Mouse (Mus musculus) olfactory bulb, adult 2 months (tissue): ENCODE measurements around the gene 1700007K13Rik. TPM values are rescaled to one million over a fixed set of nuclear protein-coding genes. Genes with fewer than 3 reads are reported as not detected.

Experiments
- H3K27ac ChIP-seq: fragments of 200-500 bp; 2 replicates; pipeline ENCODE4 v1.5.1; 2012; ENCODE audit warnings: low read depth, low read length; ENCODE audit not compliant: insufficient read depth
- H3K4me1 ChIP-seq: fragments of 200-500 bp; 2 replicates; pipeline ENCODE4 v1.6.1; 2012; ENCODE audit warnings: low read length; ENCODE audit not compliant: control insufficient read depth, insufficient read depth
- H3K4me3 ChIP-seq: fragments of 200-500 bp; 2 replicates; pipeline ENCODE4 v1.5.1; 2012; ENCODE audit warnings: mild to moderate bottlenecking, low read depth, low read length, moderate library complexity; ENCODE audit not compliant: insufficient read depth
- CTCF ChIP-seq: fragments of 200-500 bp; IDR thresholded peaks from 2 replicates; pipeline ENCODE4 v1.5.1; 2012; ENCODE audit warnings: low read depth, mild to moderate bottlenecking, low read length, moderate library complexity; ENCODE audit not compliant: insufficient read depth
- POLR2A ChIP-seq: fragments of 200-500 bp; IDR thresholded peaks from 2 replicates; pipeline ENCODE4 v1.6.1; 2012; ENCODE audit warnings: mild to moderate bottlenecking, low read depth, low read length, moderate library complexity; ENCODE audit not compliant: insufficient read depth
- WGBS: fragments of 180-500 bp; shearing (Covaris S2); methylation state at CpG from one replicate; pipeline ENCODE4 v1.1.7; 2018; 5-methylcytosine and 5-hydroxymethylcytosine counted together
- polyA plus RNA-seq: library from polyadenylated mRNA; stranded (reverse); fragments of >200 nt; gene quantifications from 2 replicates; pipeline ENCODE4 v1.2.4, GENCODE M21; 2012; ENCODE audit warnings: low replicate concordance; ENCODE audit not compliant: missing spikeins, insufficient read depth, insufficient read length

1700007K13Rik gene
- polyA plus RNA-seq, 1 experiment = not detected

DNA sequence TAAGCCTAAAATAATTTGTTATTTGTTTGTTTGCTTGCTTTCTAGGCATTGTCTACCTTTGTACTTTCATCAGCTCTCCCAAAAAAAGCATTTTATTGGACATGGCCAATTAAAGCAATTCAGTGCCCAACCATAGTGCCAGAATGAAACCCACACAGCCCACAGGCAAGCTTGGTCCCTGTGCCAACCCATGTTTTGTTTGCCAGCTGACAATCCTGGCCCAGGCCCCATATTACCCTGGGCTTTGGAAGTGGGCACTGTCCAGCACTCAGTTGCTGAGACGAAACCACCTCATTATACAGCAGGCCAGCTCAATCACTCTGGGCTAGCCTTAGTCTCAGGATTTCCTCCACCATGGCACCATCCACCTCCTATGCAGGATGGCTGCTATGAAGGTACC is 9.5 kb downstream of the 1700007K13Rik start:
- TF ChIP-seq POLR2A (no peak), CTCF (no peak)
- Histone ChIP-seq H3K4me3 (no peak overlapping the region), H3K27ac (no peak overlapping the region), H3K4me1 (no peaks in the 10 kb centered on the region)
- 50% methylated on average over 1 of the region's 1 CpGs for WGBS

DNA sequence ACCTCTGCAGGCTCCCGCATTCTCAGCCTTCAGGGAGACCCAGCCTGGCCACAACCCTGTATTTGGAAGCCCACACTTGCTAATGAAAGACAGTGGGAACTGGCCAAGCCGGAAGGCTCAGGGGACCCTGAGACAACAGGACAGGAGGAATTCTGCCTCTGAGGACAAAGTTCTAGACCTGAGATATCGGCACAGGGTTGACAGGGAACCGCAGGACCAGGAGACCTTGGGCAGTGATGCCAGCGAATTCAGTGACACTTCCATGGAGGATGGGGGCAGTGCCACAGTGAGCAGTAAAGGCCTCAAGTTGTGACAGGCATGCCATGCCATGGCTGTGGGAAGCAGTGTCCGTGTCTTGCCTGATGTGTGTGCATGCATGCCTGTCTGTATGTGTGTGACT is 12.6 kb downstream of the 1700007K13Rik start:
- Histone ChIP-seq H3K4me3 (no peak overlapping the region), H3K4me1 (no peaks in the 10 kb centered on the region), H3K27ac (no peak overlapping the region)
- TF ChIP-seq CTCF (no peak), POLR2A (no peak)
- 92% methylated on average over 6 of the region's 6 CpGs for WGBS

DNA sequence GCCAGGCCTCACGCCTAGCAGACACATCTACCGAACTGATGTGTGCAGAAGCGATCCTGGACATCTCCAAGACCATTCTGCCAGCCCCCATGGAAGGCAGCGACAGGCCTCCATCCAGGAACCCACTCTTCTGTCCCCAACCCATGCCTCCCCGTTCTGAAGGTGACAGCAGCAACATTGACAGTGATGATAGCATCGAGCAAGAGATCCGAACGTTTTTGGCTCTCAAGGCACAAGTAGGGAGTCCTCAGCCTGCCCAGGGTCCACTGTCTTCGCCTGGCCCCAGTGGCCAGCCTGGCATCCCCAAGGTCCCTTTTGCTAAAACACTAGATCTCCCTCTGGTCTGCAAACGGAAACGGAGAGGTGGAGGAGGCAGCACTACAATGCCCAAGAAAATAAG is 14.5 kb downstream of the 1700007K13Rik start:
- WGBS = 93% methylated on average over 11 of the region's 11 CpGs
- Histone ChIP-seq H3K4me3 (no peak overlapping the region), H3K4me1 (peaks cover 5% of the 10 kb centered on the region; the same call in 1 of the 2 replicates), H3K27ac (no peak overlapping the region)
- TF ChIP-seq POLR2A (no peak), CTCF (no peak)

DNA sequence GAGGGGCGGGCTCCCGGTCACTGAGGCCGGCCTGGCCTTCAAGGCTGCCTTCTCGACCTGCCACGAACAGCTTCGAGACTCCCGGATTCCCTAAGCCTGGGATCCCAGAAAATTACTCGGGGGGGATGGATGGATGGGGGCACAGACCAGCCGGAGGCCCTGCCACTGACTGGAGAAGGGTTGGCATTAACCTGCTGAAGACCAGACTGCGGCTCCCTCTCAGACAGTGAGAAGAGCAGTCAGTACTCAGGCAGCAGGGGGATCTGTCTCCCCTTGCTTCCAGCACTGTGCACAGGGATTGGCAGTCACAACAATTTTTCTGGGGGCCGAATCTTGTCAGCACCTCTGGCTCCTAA is 18.8 kb downstream of the 1700007K13Rik start:
- H3K27ac ChIP-seq = no peak overlapping the region
- TF ChIP-seq POLR2A (no peak), CTCF (no peak)
- WGBS = 2% methylated on average over 11 of the region's 11 CpGs
- H3K4me3 ChIP-seq = peak overlapping the region; percentile 84
- H3K4me1 ChIP-seq = peaks cover 11% of the 10 kb centered on the region

DNA sequence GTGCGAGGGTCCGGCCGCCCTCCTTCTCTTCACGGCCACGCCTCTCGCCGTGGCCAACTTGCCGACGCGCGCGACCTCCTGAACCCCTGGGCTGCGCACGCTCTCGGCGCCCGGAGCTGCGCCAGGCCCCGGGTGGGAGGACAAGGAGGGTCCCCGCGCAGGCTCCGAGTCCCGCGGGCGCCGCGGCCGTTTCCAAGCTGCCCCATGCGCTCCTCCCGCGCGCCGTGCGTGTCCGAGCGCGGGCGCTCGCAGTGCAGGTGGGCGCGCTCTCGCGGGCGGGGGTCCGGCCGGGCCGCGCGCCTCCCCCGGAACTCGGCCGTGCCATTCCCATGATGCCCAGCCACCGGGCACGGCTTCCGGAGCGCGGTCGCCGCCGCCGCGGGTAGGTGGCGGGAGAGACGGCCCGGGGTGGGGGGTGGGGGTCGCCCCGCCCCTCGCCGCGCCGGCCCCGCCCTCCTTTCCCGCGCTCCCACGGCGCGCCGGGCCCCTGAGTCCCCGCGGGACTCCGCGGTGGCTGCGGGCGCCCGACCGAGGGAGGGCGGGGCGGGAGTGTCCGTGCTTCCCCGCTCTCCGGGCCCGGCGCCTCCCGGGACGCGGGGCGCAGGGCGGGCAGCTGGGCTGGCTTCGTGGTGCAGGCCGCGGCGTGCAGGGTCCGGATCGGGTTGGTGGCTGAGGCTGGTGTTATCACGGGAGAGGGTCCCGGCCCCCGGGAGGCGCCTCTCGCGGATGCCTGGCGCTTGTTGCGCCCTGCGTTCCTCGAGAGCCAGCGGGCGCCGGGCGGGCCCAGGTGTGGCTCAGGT is 19.4 kb downstream of the 1700007K13Rik start, which contains the start of gene Ppp1r26:
Ppp1r26 (plus strand) TSS at position 286 of the 800 bp plus-strand sequence.
- Histone ChIP-seq H3K27ac (no peak within 1 kb of the TSS), H3K4me3 (peak within 1 kb of the TSS; percentile 84), H3K4me1 (peaks cover 11% of the 10 kb centered on the region)
- under 1% methylated on average over 107 of the region's 118 CpGs for WGBS
- TF ChIP-seq CTCF = no peak
- no peak; the same call in 1 of the 2 replicates for TF ChIP-seq POLR2A

DNA sequence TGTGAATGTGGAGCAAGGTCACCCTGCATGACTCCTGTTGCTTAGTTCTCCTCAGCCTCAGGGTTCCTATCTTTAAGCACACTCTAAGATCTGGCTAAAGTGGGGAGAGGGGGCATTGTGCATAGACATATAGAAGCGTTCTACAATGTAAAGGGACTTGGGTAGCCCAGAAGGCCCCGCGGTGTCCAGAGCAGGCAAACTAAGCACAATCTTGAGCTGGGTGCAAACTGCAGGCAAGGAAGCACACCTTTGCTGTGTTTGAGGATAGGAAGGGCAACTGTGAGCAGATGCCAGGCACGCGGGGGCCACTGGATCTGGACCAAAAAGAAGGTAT is 20.0 kb downstream of the 1700007K13Rik start:
- WGBS = 6% methylated on average over 5 of the region's 5 CpGs
- Histone ChIP-seq H3K4me3 (peak overlapping the region; percentile 84), H3K27ac (no peak overlapping the region), H3K4me1 (peaks cover 11% of the 10 kb centered on the region)
- TF ChIP-seq CTCF = no peak

DNA sequence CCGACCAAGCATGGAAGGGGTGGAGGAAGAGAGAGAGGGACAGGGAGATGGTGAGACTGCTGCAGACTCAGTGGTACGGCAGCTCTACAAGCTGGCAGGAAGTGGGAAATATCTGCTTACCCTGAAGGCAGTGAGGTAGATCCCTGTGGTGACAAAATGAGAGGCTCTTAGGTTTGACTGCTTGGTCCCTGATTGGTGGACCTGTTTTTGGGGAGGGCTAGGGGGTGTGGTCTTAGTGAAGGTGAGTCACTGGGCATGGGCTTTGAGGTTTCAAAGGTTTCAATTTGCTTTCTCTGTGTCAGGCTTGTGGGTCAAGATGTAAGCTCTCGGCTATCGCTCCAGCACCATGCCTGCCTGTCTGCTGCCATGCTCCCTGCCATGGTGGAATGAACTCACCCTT is 21.1 kb downstream of the 1700007K13Rik start:
- H3K27ac ChIP-seq = no peak overlapping the region
- no peak overlapping the region for H3K4me3 ChIP-seq
- 96% methylated on average over 4 of the region's 4 CpGs for WGBS
- H3K4me1 ChIP-seq = peaks cover 11% of the 10 kb centered on the region
- TF ChIP-seq POLR2A = no peak
- TF ChIP-seq CTCF = no peak

DNA sequence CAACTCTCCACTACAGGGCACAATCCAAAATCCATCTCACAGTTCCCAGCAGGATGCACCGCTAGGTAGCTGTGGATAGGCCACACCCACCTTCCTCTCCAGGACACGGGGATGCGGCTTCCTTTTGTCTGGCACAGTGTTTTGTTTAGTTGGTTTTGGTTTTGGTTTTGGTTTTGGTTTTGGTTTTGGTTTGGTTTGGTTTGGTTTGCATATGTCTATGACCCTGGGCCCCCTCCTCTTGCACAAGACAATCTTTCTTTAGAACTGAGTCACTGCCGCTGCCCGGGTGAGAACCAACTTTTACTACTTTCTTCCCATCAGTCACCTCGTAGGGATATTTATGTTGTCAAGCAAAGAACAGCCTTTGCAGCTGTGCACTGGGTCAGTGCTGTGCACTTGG is 25.3 kb downstream of the 1700007K13Rik start:
- WGBS = 77% methylated on average over 6 of the region's 6 CpGs
- TF ChIP-seq POLR2A (no peak), CTCF (no peak)

DNA sequence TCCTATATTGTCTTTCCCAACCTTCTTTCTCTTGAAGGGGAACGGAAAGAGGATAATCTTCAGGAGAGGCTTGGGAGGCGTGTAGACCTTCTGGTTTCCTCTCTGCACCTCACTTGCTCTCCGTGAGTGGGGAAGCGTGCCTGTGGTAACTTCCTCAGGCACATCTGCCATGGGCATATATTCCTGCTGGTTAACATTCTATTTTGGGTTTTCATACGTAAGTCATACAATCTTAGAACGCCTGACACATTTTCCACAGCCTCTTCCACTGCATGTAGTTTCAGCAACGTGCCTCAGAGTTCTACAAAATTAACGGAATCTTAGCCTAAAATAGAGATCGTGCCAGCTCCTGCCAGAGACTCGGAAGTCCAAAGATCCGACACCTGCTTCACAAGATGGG is 30.7 kb downstream of the 1700007K13Rik start:
- 68% methylated on average over 11 of the region's 11 CpGs for whole genome bisulfite sequencing
- no peak overlapping the region for H3K27ac ChIP-seq

More for the DNA sequence above, 25.3 kb downstream of the 1700007K13Rik start:
- no peak overlapping the region for H3K4me3 ChIP-seq
- 0 out of 2 replicates have a peak, but pooled peaks cover under 1% of the 10 kb centered on the region for H3K4me1 ChIP-seq
- H3K27ac ChIP-seq = no peak overlapping the region

More for the DNA sequence above, 30.7 kb downstream of the 1700007K13Rik start:
- no peak for TF ChIP-seq POLR2A
- Histone ChIP-seq H3K4me3 (no peak overlapping the region), H3K4me1 (0 out of 2 replicates have a peak, but pooled peaks cover 3% of the 10 kb centered on the region)
